Mouse (Mus musculus) midbrain, embryonic 16.5 days (tissue): ENCODE measurements around the gene Snx15. TPM values are rescaled to one million over a fixed set of nuclear protein-coding genes. Genes with fewer than 3 reads are reported as not detected.

ENCODE experiments used
- ATAC-seq: fragments of 200-750 bp; cut with Nextera tagmentation; 2 replicates; pipeline ENCODE4 v1.8.0; 2017; ENCODE audit warnings: moderate TSS enrichment
- H3K27ac ChIP-seq: fragments of 300-500 bp; sonication (generic); 2 replicates; pipeline ENCODE4 v1.5.1; 2014; ENCODE audit warnings: mild to moderate bottlenecking, low read length, mixed read lengths
- H3K27me3 ChIP-seq: fragments of 300-500 bp; sonication (generic); 2 replicates; pipeline ENCODE4 v1.6.1; 2014; ENCODE audit warnings: low read depth, low read length, mixed read lengths; ENCODE audit not compliant: control insufficient read depth, insufficient read depth
- H3K36me3 ChIP-seq: fragments of 300-500 bp; sonication (generic); 2 replicates; pipeline ENCODE4 v1.6.1; 2014; ENCODE audit warnings: mild to moderate bottlenecking, low read length, moderate library complexity, mixed read lengths; ENCODE audit not compliant: control insufficient read depth, insufficient read depth
- H3K4me1 ChIP-seq: fragments of 300-500 bp; sonication (generic); 2 replicates; pipeline ENCODE4 v1.6.1; 2014; ENCODE audit warnings: mild to moderate bottlenecking, low read length, mixed read lengths; ENCODE audit not compliant: control insufficient read depth, insufficient read depth
- H3K4me2 ChIP-seq: fragments of 300-500 bp; sonication (generic); 2 replicates; pipeline ENCODE4 v1.6.1; 2014; ENCODE audit warnings: mild to moderate bottlenecking, low read length, mixed read lengths
- H3K4me3 ChIP-seq: fragments of 300-500 bp; sonication (generic); 2 replicates; pipeline ENCODE4 v1.5.1; 2014; ENCODE audit warnings: low read depth, mild to moderate bottlenecking, low read length, moderate library complexity, mixed read lengths
- H3K9ac ChIP-seq: fragments of 300-500 bp; sonication (generic); 2 replicates; pipeline ENCODE4 v1.6.1; 2014; ENCODE audit warnings: low read depth, low read length, mixed read lengths
- H3K9me3 ChIP-seq: fragments of 300-500 bp; sonication (generic); replicated peaks from 2 replicates; pipeline ENCODE4 v1.6.1; 2014; ENCODE audit warnings: mild to moderate bottlenecking, low read length, mixed read lengths; ENCODE audit not compliant: control insufficient read depth, poor library complexity, severe bottlenecking
- WGBS: fragments of 180-500 bp; shearing (Covaris S2); extraction: QIAGEN DNeasy Blood & Tissue Kit; methylation state at CpG from one replicate; pipeline ENCODE4 v1.1.7; 2014; 5-methylcytosine and 5-hydroxymethylcytosine counted together
- polyA plus RNA-seq: library from polyadenylated mRNA; unstranded; fragments of >200 nt; fragmentation: Nextera tagmentation; extraction: Ambion mirVana; gene quantifications from 2 replicates; pipeline ENCODE4 v1.2.1, GENCODE M21; 2015

The Snx15 gene
- polyA plus RNA-seq, 1 experiment from 2014 or later, result 65.4 TPM

DNA sequence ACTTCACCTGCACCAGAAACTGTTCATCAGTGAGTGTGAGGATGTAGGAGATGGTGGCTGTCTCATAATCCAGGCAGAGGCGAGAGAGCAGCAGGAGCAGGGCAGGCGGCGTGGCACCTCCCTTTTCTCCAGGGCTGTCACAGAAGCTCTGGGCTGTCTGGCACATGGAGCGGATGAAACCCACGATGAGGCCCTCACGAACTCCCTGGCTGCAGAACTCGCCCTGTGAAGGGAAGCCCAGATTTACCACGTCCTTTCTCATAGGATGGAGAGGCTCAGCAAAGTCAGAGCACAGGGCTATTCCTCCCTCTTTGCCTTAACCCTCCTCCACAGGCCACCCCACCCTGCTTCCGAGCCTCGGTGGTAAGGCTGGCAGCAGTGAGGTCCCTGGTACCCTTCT is 58.3 kb downstream of the Snx15 start:
- Histone ChIP-seq H3K36me3 (peaks cover 26% of the 10 kb centered on the region), H3K4me1 (peaks cover 22% of the 10 kb centered on the region), H3K4me3 (no peak overlapping the region), H3K9me3 (no peaks in the 10 kb centered on the region), H3K9ac (no peak overlapping the region), H3K4me2 (no peak overlapping the region), H3K27me3 (no peaks in the 10 kb centered on the region), H3K27ac (no peak overlapping the region)
- 93% methylated on average over 10 of the region's 10 CpGs for WGBS
- ATAC-seq, result no peak

Other genes with a start within 250 kb of the Snx15 start
- gene Tigd3, start 234.2 kb downstream of the Snx15 start, polyA plus RNA-seq, result 13.4 and 14.6 TPM in 2 replicates
- gene Dpf2, start 215.3 kb downstream of the Snx15 start, polyA plus RNA-seq, result 105 and 121 TPM in 2 replicates
- 16.0 and 20.4 TPM in 2 replicates for gene Cdc42ep2, start 203.5 kb downstream of the Snx15 start, polyA plus RNA-seq
- gene Pola2, start 164.1 kb downstream of the Snx15 start, polyA plus RNA-seq, result 19.4 and 22.4 TPM in 2 replicates
- not detected in 2 replicates for gene Slc22a20, start 142.2 kb downstream of the Snx15 start, polyA plus RNA-seq
- 3.0 and 3.2 TPM in 2 replicates for gene Capn1, start 112.4 kb downstream of the Snx15 start, polyA plus RNA-seq
- 31.5 and 34.5 TPM in 2 replicates for gene Syvn1, start 81.7 kb downstream of the Snx15 start, polyA plus RNA-seq
- gene Mrpl49, start 70.5 kb downstream of the Snx15 start, polyA plus RNA-seq, result 58.5 and 59.7 TPM in 2 replicates
- 459 and 498 TPM in 2 replicates for gene Fau, start 70.5 kb downstream of the Snx15 start, polyA plus RNA-seq
- 28.2 and 30.2 TPM in 2 replicates for gene Znhit2, start 67.1 kb downstream of the Snx15 start, polyA plus RNA-seq
- gene Tm7sf2, start 59.9 kb downstream of the Snx15 start, polyA plus RNA-seq, result 55.1 and 59.0 TPM in 2 replicates
- 86.1 and 93.9 TPM in 2 replicates for gene Vps51, start 51.1 kb downstream of the Snx15 start, polyA plus RNA-seq
- not detected in 2 replicates for gene Tmem262, start 48.3 kb downstream of the Snx15 start, polyA plus RNA-seq
- gene Gm28374, start 46.0 kb downstream of the Snx15 start, polyA plus RNA-seq, result 0.85 and 1.5 TPM in 2 replicates
- 80.6 and 87.3 TPM in 2 replicates for gene Zfpl1, start 43.3 kb downstream of the Snx15 start, polyA plus RNA-seq
- gene Cdca5, start 43.3 kb downstream of the Snx15 start, polyA plus RNA-seq, result 3.7 and 4.1 TPM in 2 replicates
- not detected in 2 replicates for gene AC131692.1, start 33.9 kb downstream of the Snx15 start, polyA plus RNA-seq
- gene Naaladl1, start 22.5 kb downstream of the Snx15 start, polyA plus RNA-seq, result 0.25 and 0.26 TPM in 2 replicates
- 44.2 and 45.2 TPM in 2 replicates for gene Sac3d1, start 9.7 kb downstream of the Snx15 start, polyA plus RNA-seq
- gene Batf2, start 12.7 kb upstream of the Snx15 start, polyA plus RNA-seq, result 0.15 TPM in 1 of 2 replicates, not detected in the other
- gene Arl2, start 13.2 kb upstream of the Snx15 start, polyA plus RNA-seq, result 133 and 151 TPM in 2 replicates
- not detected in 2 replicates for gene Majin, start 56.1 kb upstream of the Snx15 start, polyA plus RNA-seq
- gene Gpha2, start 98.1 kb upstream of the Snx15 start, polyA plus RNA-seq, result not detected in 2 replicates
- gene Ppp2r5b, start 107.6 kb upstream of the Snx15 start, polyA plus RNA-seq, result 149 and 165 TPM in 2 replicates
- 12.9 and 15.5 TPM in 2 replicates for gene Atg2a, start 113.4 kb upstream of the Snx15 start, polyA plus RNA-seq
- gene Ehd1, start 148.4 kb upstream of the Snx15 start, polyA plus RNA-seq, result 99.6 and 103 TPM in 2 replicates
- gene Cdc42bpg, start 178.2 kb upstream of the Snx15 start, polyA plus RNA-seq, result 0.34 and 0.35 TPM in 2 replicates
- 71.4 and 74.8 TPM in 2 replicates for gene Men1, start 206.7 kb upstream of the Snx15 start, polyA plus RNA-seq
- gene Map4k2, start 212.8 kb upstream of the Snx15 start, polyA plus RNA-seq, result 19.0 and 20.1 TPM in 2 replicates
- 95.9 and 99.5 TPM in 2 replicates for gene Sf1, start 235.4 kb upstream of the Snx15 start, polyA plus RNA-seq